Mouse (Mus musculus): ENCODE measurements around the gene Nmur1. TPM values are rescaled to one million over a fixed set of nuclear protein-coding genes. Genes with fewer than 3 reads are reported as not detected.

Gene Nmur1
- polyA plus RNA-seq, 1 experiment: 0.02 TPM

- Histone ChIP-seq H3K79me2 (ENCODE audit: control insufficient read depth, insufficient read depth) (peaks cover 45% of the 10 kb centered on the region), H3K79me3 (ENCODE audit: low read depth) (peaks cover 37% of the 10 kb centered on the region), H3ac (ENCODE audit: control insufficient read depth, insufficient read length, low read depth) (no peak overlapping the region), H3K4me3 (ENCODE audit: insufficient read depth, poor library complexity, severe bottlenecking) (no peak overlapping the region), H3K36me3 (ENCODE audit: control insufficient read depth, insufficient read depth) (peaks cover 13% of the 10 kb centered on the region), H3K27me3 (ENCODE audit: control insufficient read depth, insufficient read depth, insufficient read length) (no peaks in the 10 kb centered on the region)
- no peak for TF ChIP-seq USF1 (IDR thresholded peaks at IDR 0.05; ENCODE audit: low read depth)
- TF ChIP-seq MAX (IDR thresholded peaks at IDR 0.05): no peak
- no peak for TF ChIP-seq FOSL1 (IDR thresholded peaks at IDR 0.05; ENCODE audit: insufficient read depth, low read length, poor library complexity, severe bottlenecking)
- no peak for TF ChIP-seq MYOG (IDR thresholded peaks at IDR 0.05; ENCODE audit: control insufficient read depth, extremely low read depth, insufficient read length)
- TF ChIP-seq CTCF (IDR thresholded peaks at IDR 0.05; ENCODE audit: control insufficient read depth, insufficient read depth, insufficient read length): no peak
- TF ChIP-seq CEBPB (IDR thresholded peaks at IDR 0.05; ENCODE audit: low read depth): no peak
- no peak for TF ChIP-seq MYOD1 (IDR thresholded peaks at IDR 0.05; ENCODE audit: control insufficient read depth, insufficient read length, low read depth)
Measured at GRCm38 (mm10) chr1:86361852-86362615, 64.0 kb downstream of the Nmur1 start.

- Histone ChIP-seq H3K4me3 (ENCODE audit: insufficient read depth, poor library complexity, severe bottlenecking) (peak overlapping the region; percentile 87), H3K79me2 (ENCODE audit: control insufficient read depth, insufficient read depth) (peaks cover 61% of the 10 kb centered on the region), H3ac (ENCODE audit: control insufficient read depth, insufficient read length, low read depth) (peak overlapping the region; percentile 96), H3K36me3 (ENCODE audit: control insufficient read depth, insufficient read depth) (peaks cover 28% of the 10 kb centered on the region), H3K79me3 (ENCODE audit: low read depth) (peaks cover 53% of the 10 kb centered on the region), H3K27me3 (ENCODE audit: control insufficient read depth, insufficient read depth, insufficient read length) (no peaks in the 10 kb centered on the region)
- no peak for TF ChIP-seq MAX (IDR thresholded peaks at IDR 0.05)
- TF ChIP-seq USF1 (IDR thresholded peaks at IDR 0.05; ENCODE audit: low read depth): no peak
- no peak for TF ChIP-seq MYOG (IDR thresholded peaks at IDR 0.05; ENCODE audit: control insufficient read depth, extremely low read depth, insufficient read length)
- TF ChIP-seq MYOD1 (IDR thresholded peaks at IDR 0.05; ENCODE audit: control insufficient read depth, insufficient read length, low read depth): no peak
- TF ChIP-seq CEBPB (IDR thresholded peaks at IDR 0.05; ENCODE audit: low read depth): no peak
- TF ChIP-seq FOSL1 (IDR thresholded peaks at IDR 0.05; ENCODE audit: insufficient read depth, low read length, poor library complexity, severe bottlenecking): no peak
- TF ChIP-seq CTCF (IDR thresholded peaks at IDR 0.05; ENCODE audit: control insufficient read depth, insufficient read depth, insufficient read length): no peak
Measured at GRCm38 (mm10) chr1:86360441-86360840, 65.6 kb downstream of the Nmur1 start.

- Histone ChIP-seq H3K36me3 (ENCODE audit: control insufficient read depth, insufficient read depth) (peaks cover 35% of the 10 kb centered on the region), H3K4me3 (ENCODE audit: insufficient read depth, poor library complexity, severe bottlenecking) (peak overlapping the region; percentile 87), H3K79me2 (ENCODE audit: control insufficient read depth, insufficient read depth) (peaks cover 68% of the 10 kb centered on the region), H3ac (ENCODE audit: control insufficient read depth, insufficient read length, low read depth) (peak overlapping the region; percentile 96), H3K79me3 (ENCODE audit: low read depth) (peaks cover 59% of the 10 kb centered on the region), H3K27me3 (ENCODE audit: control insufficient read depth, insufficient read depth, insufficient read length) (no peaks in the 10 kb centered on the region)
- TF ChIP-seq MAX (IDR thresholded peaks at IDR 0.05) (no peak), USF1 (IDR thresholded peaks at IDR 0.05; ENCODE audit: low read depth) (no peak), MYOG (IDR thresholded peaks at IDR 0.05; ENCODE audit: control insufficient read depth, extremely low read depth, insufficient read length) (no peak), CTCF (IDR thresholded peaks at IDR 0.05; ENCODE audit: control insufficient read depth, insufficient read depth, insufficient read length) (no peak), CEBPB (IDR thresholded peaks at IDR 0.05; ENCODE audit: low read depth) (no peak), MYOD1 (IDR thresholded peaks at IDR 0.05; ENCODE audit: control insufficient read depth, insufficient read length, low read depth) (no peak), FOSL1 (IDR thresholded peaks at IDR 0.05; ENCODE audit: insufficient read depth, low read length, poor library complexity, severe bottlenecking) (no peak)
Measured at GRCm38 (mm10) chr1:86359798-86360179, 66.2 kb downstream of the Nmur1 start.

GRCm38 (mm10) chr1:86358906-86359797 lies 66.9 kb downstream of the Nmur1 start, which contains the start of gene Ncl:
Gene Ncl, minus strand, starts transcription at chr1:86359400.
- TF ChIP-seq MAX (IDR thresholded peaks at IDR 0.05) (peak; percentile 31), MYOD1 (IDR thresholded peaks at IDR 0.05; ENCODE audit: control insufficient read depth, insufficient read length, low read depth) (no peak), CEBPB (IDR thresholded peaks at IDR 0.05; ENCODE audit: low read depth) (no peak), USF1 (IDR thresholded peaks at IDR 0.05; ENCODE audit: low read depth) (peak; percentile 92)
- Histone ChIP-seq H3ac (ENCODE audit: control insufficient read depth, insufficient read length, low read depth) (peak within 1 kb of the TSS; percentile 96), H3K79me3 (ENCODE audit: low read depth) (peaks cover 66% of the 10 kb centered on the region), H3K36me3 (ENCODE audit: control insufficient read depth, insufficient read depth) (peaks cover 41% of the 10 kb centered on the region), H3K4me3 (ENCODE audit: insufficient read depth, poor library complexity, severe bottlenecking) (peak within 1 kb of the TSS; percentile 95), H3K79me2 (ENCODE audit: control insufficient read depth, insufficient read depth) (peaks cover 74% of the 10 kb centered on the region), H3K27me3 (ENCODE audit: control insufficient read depth, insufficient read depth, insufficient read length) (no peaks in the 10 kb centered on the region)

GRCm38 (mm10) chr1:86358229-86358905 lies 67.7 kb downstream of the Nmur1 start:
- peak overlapping the region; percentile 95 for H3K4me3 ChIP-seq (ENCODE audit: insufficient read depth, poor library complexity, severe bottlenecking)
- H3ac ChIP-seq (ENCODE audit: control insufficient read depth, insufficient read length, low read depth): peak overlapping the region; percentile 94
- peaks cover 82% of the 10 kb centered on the region for H3K79me2 ChIP-seq (ENCODE audit: control insufficient read depth, insufficient read depth)
- H3K36me3 ChIP-seq (ENCODE audit: control insufficient read depth, insufficient read depth): peaks cover 49% of the 10 kb centered on the region
- H3K27me3 ChIP-seq (ENCODE audit: control insufficient read depth, insufficient read depth, insufficient read length): no peaks in the 10 kb centered on the region
- H3K79me3 ChIP-seq (ENCODE audit: low read depth): peaks cover 69% of the 10 kb centered on the region
- TF ChIP-seq CEBPB (IDR thresholded peaks at IDR 0.05; ENCODE audit: low read depth) (no peak), CTCF (IDR thresholded peaks at IDR 0.05; ENCODE audit: control insufficient read depth, insufficient read depth, insufficient read length) (no peak), MAX (IDR thresholded peaks at IDR 0.05) (peak; percentile 98), USF1 (IDR thresholded peaks at IDR 0.05; ENCODE audit: low read depth) (peak; percentile 33), FOSL1 (IDR thresholded peaks at IDR 0.05; ENCODE audit: insufficient read depth, low read length, poor library complexity, severe bottlenecking) (no peak), MYOD1 (IDR thresholded peaks at IDR 0.05; ENCODE audit: control insufficient read depth, insufficient read length, low read depth) (no peak), MYOG (IDR thresholded peaks at IDR 0.05; ENCODE audit: control insufficient read depth, extremely low read depth, insufficient read length) (no peak)
